Mouse (Mus musculus) embryonic facial prominence, embryonic 11.5 days (tissue): ENCODE data around the gene Cby1. TPM values are rescaled to one million over a fixed set of nuclear protein-coding genes. Genes with fewer than 3 reads are reported as not detected.
A peak's percentile ranks its signal among the peaks of the same experiment; 100 is the strongest.

Experiments used
- ATAC-seq: fragments of 200-750 bp; cut with Nextera tagmentation; replicated peaks from 2 replicates; pipeline ENCODE4 v1.8.0; 2017; ENCODE audit warnings: low read depth; ENCODE audit not compliant: insufficient number of reproducible peaks, low FRiP score, low TSS enrichment
- DNase-seq: peaks from one replicate; pipeline ENCODE4 v3.0.0-alpha.2; 2015; ENCODE audit warnings: low spot score
- H3K27ac ChIP-seq: fragments of 300-500 bp; sonication (generic); replicated peaks from 2 replicates; pipeline ENCODE4 v1.5.1; 2014; ENCODE audit warnings: mild to moderate bottlenecking, low read depth, low read length, control low read depth
- H3K27me3 ChIP-seq: fragments of 300-500 bp; sonication (generic); 2 replicates; pipeline ENCODE4 v1.6.1; 2014; ENCODE audit warnings: mild to moderate bottlenecking, low read length, moderate library complexity, mixed read lengths; ENCODE audit not compliant: control insufficient read depth, insufficient read depth
- H3K36me3 ChIP-seq: fragments of 300-500 bp; sonication (generic); replicated peaks from 2 replicates; pipeline ENCODE4 v1.6.1; 2014; ENCODE audit warnings: low read depth, mild to moderate bottlenecking, low read length, moderate library complexity, mixed read lengths; ENCODE audit not compliant: control insufficient read depth, insufficient read depth
- H3K4me1 ChIP-seq: fragments of 300-500 bp; sonication (generic); 2 replicates; pipeline ENCODE4 v1.6.1; 2014; ENCODE audit warnings: low read length, mixed read lengths; ENCODE audit not compliant: control insufficient read depth, insufficient read depth
- H3K4me2 ChIP-seq: fragments of 300-500 bp; sonication (generic); 2 replicates; pipeline ENCODE4 v1.6.1; 2014; ENCODE audit warnings: low read depth, mild to moderate bottlenecking, control low read depth, low read length, moderate library complexity
- H3K4me3 ChIP-seq: fragments of 300-500 bp; sonication (generic); 2 replicates; pipeline ENCODE4 v1.5.1; 2014; ENCODE audit warnings: low read depth, low read length, control low read depth
- H3K9ac ChIP-seq: fragments of 300-500 bp; sonication (generic); replicated peaks from 2 replicates; pipeline ENCODE4 v1.6.1; 2014; ENCODE audit warnings: mild to moderate bottlenecking, control low read depth, low read length
- H3K9me3 ChIP-seq: fragments of 300-500 bp; sonication (generic); replicated peaks from 2 replicates; pipeline ENCODE4 v1.6.1; 2016; ENCODE audit warnings: mild to moderate bottlenecking, low read length, inconsistent platforms, mixed read lengths; ENCODE audit not compliant: control insufficient read depth
- WGBS: fragments of 180-500 bp; shearing (Covaris S2); extraction: QIAGEN DNeasy Blood & Tissue Kit; methylation state at CpG from one replicate; pipeline ENCODE4 v1.1.7; 2014; 5-methylcytosine and 5-hydroxymethylcytosine counted together
- polyA plus RNA-seq: library from polyadenylated mRNA; unstranded; fragments of >200 nt; fragmentation: Nextera tagmentation; extraction: Ambion mirVana; gene quantifications from 2 replicates; pipeline ENCODE4 v1.2.1, GENCODE M21; 2014

Cby1 gene
- polyA plus RNA-seq, 1 experiment from 2014 or later = 64.3 TPM

DNA sequence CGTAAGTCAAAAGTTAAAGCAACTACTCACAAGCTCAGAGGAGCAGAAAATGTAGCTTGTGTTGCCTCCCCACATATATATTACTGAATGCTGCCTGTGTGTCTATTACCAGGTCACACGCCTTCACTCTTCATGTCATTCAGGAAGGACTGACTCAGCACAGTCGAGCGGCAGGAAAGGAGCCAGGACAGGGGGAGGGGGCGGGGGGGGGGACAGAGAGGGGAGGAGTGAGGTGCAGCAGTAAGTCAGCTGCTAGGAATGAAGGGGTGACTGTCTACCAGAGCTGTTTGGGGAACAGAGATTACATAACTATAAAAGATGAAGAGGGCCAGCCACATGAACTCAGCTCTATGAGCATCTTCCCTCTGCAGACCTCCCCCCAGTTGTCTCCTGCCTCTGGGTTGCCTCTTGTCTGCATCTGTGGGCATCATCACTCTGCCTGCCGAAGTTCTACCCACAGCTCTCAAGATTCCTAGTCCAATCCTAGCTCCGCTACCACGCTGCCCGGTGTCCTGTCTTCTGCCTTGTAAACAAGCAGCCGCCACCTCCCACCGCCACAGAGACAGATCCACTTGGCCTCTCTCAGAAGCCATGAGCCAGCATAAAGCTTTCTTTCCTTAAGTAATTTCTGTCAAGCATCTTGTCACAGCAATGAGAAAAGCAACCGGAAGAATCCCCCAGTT lies 17.7 kb upstream of the Cby1 start:
- WGBS = 73% methylated on average over 12 of the region's 12 CpGs
- no peaks in the 10 kb centered on the region for H3K4me1 ChIP-seq
- H3K9me3 ChIP-seq = no peaks in the 10 kb centered on the region
- H3K27ac ChIP-seq = no peak overlapping the region
- no peaks in the 10 kb centered on the region for H3K27me3 ChIP-seq
- H3K4me3 ChIP-seq = no peak overlapping the region
- ATAC-seq (no peak), DNase-seq (no peak)
- H3K4me2 ChIP-seq = no peak overlapping the region
- H3K9ac ChIP-seq = no peak overlapping the region
- no peaks in the 10 kb centered on the region for H3K36me3 ChIP-seq

DNA sequence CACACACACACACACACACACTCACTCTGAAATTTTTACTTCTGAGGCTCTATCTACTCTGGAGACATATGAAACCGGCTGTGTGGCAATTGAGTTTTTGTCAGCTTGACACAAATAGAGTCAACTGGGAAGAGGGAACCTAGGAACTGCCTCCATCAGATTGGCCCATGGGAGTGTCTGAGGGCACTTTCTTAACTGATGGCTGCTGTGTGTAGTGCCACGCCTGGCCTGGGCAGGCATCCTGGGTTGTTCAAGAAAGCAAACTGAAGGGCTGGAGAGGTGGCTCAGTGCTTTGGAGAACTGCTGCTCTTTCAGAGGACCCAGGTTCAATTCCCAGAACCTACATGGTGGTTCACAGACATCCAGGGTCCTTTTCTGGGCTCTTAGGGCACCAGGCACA lies 13.5 kb upstream of the Cby1 start:
- WGBS = 79% methylated on average over 2 of the region's 2 CpGs
- Histone ChIP-seq H3K4me2 (no peak overlapping the region), H3K4me1 (no peaks in the 10 kb centered on the region), H3K27ac (no peak overlapping the region), H3K27me3 (no peaks in the 10 kb centered on the region), H3K4me3 (no peak overlapping the region), H3K36me3 (no peaks in the 10 kb centered on the region), H3K9me3 (no peaks in the 10 kb centered on the region), H3K9ac (no peak overlapping the region)
- DNase-seq (no peak), ATAC-seq (no peak)

DNA sequence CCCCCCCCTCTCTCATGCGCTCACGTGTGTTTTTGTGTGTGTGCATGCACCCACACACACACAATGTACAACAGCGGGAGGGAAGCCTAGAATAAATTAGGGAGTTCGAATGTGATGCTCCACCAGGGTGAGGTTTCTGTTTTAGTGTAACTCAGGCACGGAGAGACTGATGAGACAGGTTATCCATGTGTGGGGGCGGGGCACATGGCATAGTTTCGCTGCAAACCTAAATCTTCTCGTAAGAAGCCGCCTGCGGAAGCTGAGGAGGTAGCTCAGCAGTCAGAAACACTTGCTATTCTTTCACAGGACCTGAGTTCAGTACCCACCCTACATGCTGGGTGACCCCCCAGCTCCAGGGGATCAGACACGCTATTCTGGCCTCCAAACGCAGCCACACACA lies 10.9 kb upstream of the Cby1 start:
- DNase-seq (no peak), ATAC-seq (no peak)
- Histone ChIP-seq H3K4me1 (no peaks in the 10 kb centered on the region), H3K4me3 (no peak overlapping the region), H3K27ac (no peak overlapping the region), H3K36me3 (no peaks in the 10 kb centered on the region), H3K9ac (no peak overlapping the region), H3K9me3 (no peaks in the 10 kb centered on the region), H3K4me2 (no peak overlapping the region), H3K27me3 (no peaks in the 10 kb centered on the region)
- 83% methylated on average over 12 of the region's 12 CpGs for WGBS

DNA sequence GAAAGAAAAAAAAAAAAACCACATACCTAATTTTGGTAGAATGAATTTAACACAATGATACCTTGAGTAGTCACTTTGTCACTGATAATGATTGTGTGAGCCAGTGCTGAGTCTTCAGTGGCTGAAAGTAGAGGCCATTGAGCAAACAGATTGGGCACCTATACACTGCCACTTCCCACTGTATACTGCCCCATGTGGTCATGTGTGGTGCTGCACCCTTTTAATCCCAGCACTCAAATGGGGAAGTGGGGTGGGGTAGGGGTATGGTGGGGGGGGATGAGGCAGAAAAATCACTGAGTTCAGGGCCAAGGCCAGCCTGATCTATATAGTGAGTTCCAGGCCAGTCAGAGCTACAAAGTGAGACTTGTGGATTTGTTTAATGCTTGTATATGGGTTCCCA lies 8.4 kb upstream of the Cby1 start:
- no peak overlapping the region for H3K27ac ChIP-seq
- no peak overlapping the region for H3K4me2 ChIP-seq
- no peaks in the 10 kb centered on the region for H3K4me1 ChIP-seq
- no peaks in the 10 kb centered on the region for H3K9me3 ChIP-seq
- H3K27me3 ChIP-seq = no peaks in the 10 kb centered on the region
- no peak overlapping the region for H3K9ac ChIP-seq
- no peaks in the 10 kb centered on the region for H3K36me3 ChIP-seq
- DNase-seq = peak; percentile 40
- H3K4me3 ChIP-seq = no peak overlapping the region
- no peak for ATAC-seq

DNA sequence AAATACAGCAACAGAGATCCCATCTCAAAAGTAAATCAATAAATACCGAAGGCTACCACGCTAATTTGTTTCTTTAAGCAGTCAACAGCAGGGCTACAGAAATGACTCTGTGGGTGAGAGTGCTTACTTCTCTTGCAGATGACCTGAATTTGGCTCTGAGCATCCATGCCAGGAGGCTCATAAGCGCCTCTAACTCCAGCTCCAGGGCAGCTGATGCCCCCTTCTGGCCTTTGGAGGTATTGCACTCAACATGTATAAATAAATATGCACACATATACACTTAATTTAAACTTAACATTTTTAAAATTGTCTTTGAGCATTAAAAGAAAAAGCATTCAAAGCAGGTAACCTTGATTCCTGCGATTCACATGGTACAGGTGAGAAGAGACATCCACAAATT lies 7.5 kb upstream of the Cby1 start:
- no peak overlapping the region for H3K27ac ChIP-seq
- no peaks in the 10 kb centered on the region for H3K4me1 ChIP-seq
- no peak overlapping the region for H3K4me2 ChIP-seq
- no peak overlapping the region for H3K9ac ChIP-seq
- no peaks in the 10 kb centered on the region for H3K27me3 ChIP-seq
- DNase-seq = peak; percentile 14
- no peaks in the 10 kb centered on the region for H3K36me3 ChIP-seq
- no peak for ATAC-seq
- 73% methylated on average over 4 of the region's 4 CpGs for WGBS
- no peak overlapping the region for H3K4me3 ChIP-seq
- H3K9me3 ChIP-seq = no peaks in the 10 kb centered on the region

DNA sequence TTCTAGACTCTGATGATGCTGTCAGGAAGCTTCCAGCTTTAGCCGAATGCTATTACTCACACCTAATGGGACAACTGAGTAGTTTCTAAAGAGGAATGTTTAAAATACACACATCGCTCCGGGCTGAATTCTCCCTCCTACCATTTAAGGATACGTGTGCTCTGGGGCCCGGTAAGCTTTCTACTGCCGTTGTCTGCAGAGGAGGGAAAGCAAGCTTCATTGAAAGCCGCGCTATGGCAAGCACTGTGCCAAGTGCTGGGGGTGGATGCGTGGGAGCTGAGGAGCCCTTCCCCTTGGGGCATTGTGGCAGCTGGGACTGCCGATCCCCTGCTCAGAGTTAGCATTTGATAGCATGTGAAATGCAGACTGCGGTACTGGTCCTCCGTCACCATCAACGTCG lies 2.5 kb upstream of the Cby1 start:
- no peaks in the 10 kb centered on the region for H3K27me3 ChIP-seq
- H3K9me3 ChIP-seq = no peaks in the 10 kb centered on the region
- no peaks in the 10 kb centered on the region for H3K36me3 ChIP-seq
- no peak overlapping the region for H3K9ac ChIP-seq
- WGBS = 92% methylated on average over 14 of the region's 14 CpGs
- DNase-seq (no peak), ATAC-seq (no peak)
- no peak overlapping the region for H3K4me3 ChIP-seq
- no peak overlapping the region for H3K4me2 ChIP-seq
- no peaks in the 10 kb centered on the region for H3K4me1 ChIP-seq
- no peak overlapping the region for H3K27ac ChIP-seq

DNA sequence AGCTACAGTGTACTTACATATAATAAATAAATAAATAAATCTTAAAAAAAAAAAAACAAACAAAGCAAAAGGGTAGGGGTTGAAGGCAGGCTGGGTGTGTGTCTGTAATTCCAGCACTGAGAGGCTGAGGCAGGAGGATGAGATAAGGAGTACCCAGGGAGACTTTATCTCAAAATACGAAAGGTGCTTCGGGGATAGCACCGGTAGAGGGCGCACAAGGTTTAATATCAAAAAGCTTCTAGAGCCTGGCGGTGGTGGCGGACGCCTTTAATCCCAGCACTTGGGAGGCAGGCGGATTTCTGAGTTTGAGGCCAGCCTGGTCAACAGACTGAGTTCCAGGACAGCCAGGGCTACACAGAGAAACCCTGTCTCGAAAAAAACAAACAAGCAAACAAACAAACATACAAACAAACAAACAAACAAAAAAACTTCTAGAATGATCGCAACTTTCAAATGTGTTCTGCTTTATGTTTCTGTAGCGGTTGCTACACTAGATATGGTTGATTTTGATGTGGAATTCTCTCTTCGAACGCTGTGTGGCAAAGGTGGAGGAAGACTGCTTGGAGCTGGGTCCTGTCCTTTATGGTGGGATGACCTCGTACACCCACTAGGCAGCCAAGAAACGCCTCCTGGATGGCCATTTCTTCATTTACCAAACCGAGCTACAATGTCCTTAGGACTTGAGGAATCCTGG lies 1.0 kb upstream of the Cby1 start:
- H3K4me2 ChIP-seq = peak overlapping the region; percentile 83
- ATAC-seq = no peak
- H3K27me3 ChIP-seq = no peaks in the 10 kb centered on the region
- peak; percentile 93 for DNase-seq
- no peaks in the 10 kb centered on the region for H3K36me3 ChIP-seq
- H3K4me1 ChIP-seq = no peaks in the 10 kb centered on the region
- no peaks in the 10 kb centered on the region for H3K9me3 ChIP-seq
- 5% methylated on average over 16 of the region's 16 CpGs for whole genome bisulfite sequencing
- H3K9ac ChIP-seq = peak overlapping the region; percentile 83
- H3K27ac ChIP-seq = peak overlapping the region; percentile 89
- peak overlapping the region; percentile 77 for H3K4me3 ChIP-seq

DNA sequence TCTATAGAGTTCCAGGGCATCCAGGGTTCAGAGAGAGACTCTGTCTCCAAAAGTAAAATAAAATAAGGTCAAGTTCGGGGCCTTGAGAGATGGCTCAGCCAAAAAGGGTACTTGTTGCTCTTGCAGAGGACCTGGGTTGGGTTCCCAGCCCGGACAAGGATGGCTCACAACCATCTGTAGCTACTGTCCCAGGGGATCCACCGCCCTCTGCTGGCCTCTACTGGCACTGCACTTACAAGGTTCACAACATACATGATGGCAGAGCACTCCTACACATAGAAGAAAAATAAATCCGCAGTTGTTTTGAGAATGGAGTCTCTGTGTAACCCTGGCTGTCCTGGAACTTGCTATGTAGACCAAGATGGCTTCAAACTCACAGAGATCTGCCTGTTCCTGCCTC lies 2.9 kb downstream of the Cby1 start:
- 71% methylated on average over 4 of the region's 4 CpGs for WGBS
- no peaks in the 10 kb centered on the region; the same call in 1 of the 2 replicates for H3K36me3 ChIP-seq
- no peak for ATAC-seq

More for the DNA sequence above, 2.9 kb downstream of the Cby1 start:
- H3K9ac ChIP-seq = no peak overlapping the region
- no peak overlapping the region for H3K4me3 ChIP-seq
- H3K9me3 ChIP-seq = no peaks in the 10 kb centered on the region
- no peaks in the 10 kb centered on the region for H3K4me1 ChIP-seq
- peak; percentile 30 for DNase-seq
- no peaks in the 10 kb centered on the region for H3K27me3 ChIP-seq
- H3K4me2 ChIP-seq = no peak overlapping the region
- H3K27ac ChIP-seq = no peak overlapping the region
